Mouse (Mus musculus) liver, embryonic 14.5 days (tissue): ENCODE measurements at regions not wholly inside any gene's neighbourhood (a gene's known extent, or its start where the extent isn't known, plus 50 kb on each side); places are given as distances from the start of the nearest gene placed in this dataset.

Source experiments
- CTCF ChIP-seq: IDR thresholded peaks from 2 replicates; pipeline ENCODE4 v1.5.1; 2016; ENCODE audit warnings: antibody characterized with exemption, low read depth, control low read depth
- EP300 ChIP-seq: IDR thresholded peaks from 2 replicates; pipeline ENCODE4 v1.6.1; 2016; ENCODE audit warnings: antibody characterized with exemption, low read depth

GRCm38 (mm10) chr6:100032701-100033100, 254.6 kb downstream of the Rybp start:
- TF ChIP-seq CTCF = no peak
- no peak for TF ChIP-seq EP300
